Mouse (Mus musculus) spleen, adult 2 months (tissue): ENCODE data around the gene Gm5414.

Source experiments
- CTCF ChIP-seq: fragments of 200-500 bp; IDR thresholded peaks from 2 replicates; pipeline ENCODE4 v1.5.1; 2011; ENCODE audit warnings: mild to moderate bottlenecking, inconsistent platforms; ENCODE audit not compliant: insufficient read depth, insufficient read length, insufficient replicate concordance; ENCODE audit errors: extremely low read depth
- POLR2A ChIP-seq: fragments of 200-500 bp; IDR thresholded peaks from 2 replicates; pipeline ENCODE4 v1.6.1; 2011; ENCODE audit warnings: low read depth, low read length, inconsistent platforms

- no peak for TF ChIP-seq CTCF
- TF ChIP-seq POLR2A: no peak
Observed at GRCm38 (mm10) chr15:101581701-101582100, 46.3 kb downstream of the Gm5414 start.
